9 mouse cellular contexts compared by ENCODE assay signal in genomic region chr6:100188883-100189743, GRCm38 (mm10).
A peak's percentile ranks its signal among the peaks of the same experiment; 100 is the strongest.
DNase-seq lines count a peak whose midpoint lies in the region; ATAC-seq and TF ChIP-seq lines count a peak whose summit lies in the region.
"Had no signal": no experiment of that assay in that cellular context is flagged by ENCODE, and none has a peak within 500 bp of the region (broad histone marks: within the 10 kb centered on the region; RNA-seq: fewer than 3 reads in every experiment).

No protein-coding gene starts in this region.

- no peaks in the 10 kb centered on the region for H3K36me3 ChIP-seq in hindbrain, embryonic 15.5 days
- no peaks in the 10 kb centered on the region for H3K36me3 ChIP-seq in hindbrain, embryonic 16.5 days (ENCODE audit: control insufficient read depth, insufficient read depth, low read length)
- peaks cover 0 to 14% of the 10 kb centered on the region in 2 experiments; a peak in 2 of 4 replicates for H3K36me3 ChIP-seq in MEL (ENCODE audit: control insufficient read depth in 1 of 2, insufficient read depth in 2 of 2, low read length in 2 of 2)
- no peaks in the 10 kb centered on the region for H3K36me3 ChIP-seq in embryonic facial prominence, embryonic 15.5 days
- H3K36me3 ChIP-seq in lung, embryonic 15.5 days = no peaks in the 10 kb centered on the region
- H3K36me3 ChIP-seq: heart, embryonic 13.5 days had no signal

- peak; percentile 33 for DNase-seq in MEL (ENCODE audit: low read depth, low spot score)
- DNase-seq in heart, postnatal 25 days (ENCODE audit: low spot score) = no peak

- no peak overlapping the region for H3K4me3 ChIP-seq in hindbrain, embryonic 15.5 days
- H3K4me3 ChIP-seq in hindbrain, embryonic 16.5 days (ENCODE audit: low read length) = no peak overlapping the region
- H3K4me3 ChIP-seq in MEL (ENCODE audit: control insufficient read depth in 1 of 2, insufficient read depth in 1 of 2, low read depth in 2 of 2, low read length in 2 of 2) = no peak overlapping the region
- H3K4me3 ChIP-seq in embryonic facial prominence, embryonic 15.5 days (replicated peaks) = no peak overlapping the region
- H3K4me3 ChIP-seq in lung, embryonic 15.5 days = no peak overlapping the region
- H3K4me3 ChIP-seq: erythroblast, embryonic 14.5 days; heart, embryonic 13.5 days had no signal

- no peak overlapping the region for H3K9ac ChIP-seq in hindbrain, embryonic 15.5 days
- no peak overlapping the region for H3K9ac ChIP-seq in hindbrain, embryonic 16.5 days (ENCODE audit: low read depth, low read length)
- H3K9ac ChIP-seq in MEL (ENCODE audit: control insufficient read depth, low read depth, low read length, poor library complexity, severe bottlenecking) = no peak overlapping the region
- no peak overlapping the region for H3K9ac ChIP-seq in embryonic facial prominence, embryonic 15.5 days
- no peak overlapping the region for H3K9ac ChIP-seq in lung, embryonic 15.5 days
- H3K9ac ChIP-seq: heart, embryonic 13.5 days had no signal

- WGBS in hindbrain, embryonic 15.5 days = 29% methylated on average over 7 of the region's 7 CpGs
- 29% methylated on average over 7 of the region's 7 CpGs for WGBS in hindbrain, embryonic 16.5 days
- 39% methylated on average over 7 of the region's 7 CpGs for WGBS in embryonic facial prominence, embryonic 15.5 days
- 40% methylated on average over 7 of the region's 7 CpGs for WGBS in lung, embryonic 15.5 days

- H3K4me2 ChIP-seq in hindbrain, embryonic 15.5 days = no peak overlapping the region
- no peak overlapping the region for H3K4me2 ChIP-seq in hindbrain, embryonic 16.5 days (ENCODE audit: low read length)
- no peak overlapping the region for H3K4me2 ChIP-seq in embryonic facial prominence, embryonic 15.5 days (replicated peaks)
- H3K4me2 ChIP-seq in lung, embryonic 15.5 days = no peak overlapping the region
- H3K4me2 ChIP-seq: heart, embryonic 13.5 days had no signal

- peak in 1 of 2 experiments; percentile 74; a peak in 2 of 4 replicates for TF ChIP-seq EP300 in MEL (IDR thresholded peaks at IDR 0.05; ENCODE audit: low read depth in 1 of 2, low read length in 2 of 2)

- no peaks in the 10 kb centered on the region for H3K79me2 ChIP-seq in MEL (ENCODE audit: control insufficient read depth, insufficient read depth, low read length, poor library complexity)

- no peak overlapping the region for H3K27ac ChIP-seq in hindbrain, embryonic 15.5 days (replicated peaks)
- H3K27ac ChIP-seq in hindbrain, embryonic 16.5 days (ENCODE audit: low read depth, low read length) = no peak overlapping the region
- no peak overlapping the region for H3K27ac ChIP-seq in MEL (ENCODE audit: control insufficient read depth, low read depth, low read length)
- H3K27ac ChIP-seq in embryonic facial prominence, embryonic 15.5 days (replicated peaks) = no peak overlapping the region
- H3K27ac ChIP-seq in lung, embryonic 15.5 days = no peak overlapping the region
- H3K27ac ChIP-seq: heart, embryonic 13.5 days had no signal

- no peaks in the 10 kb centered on the region for H3K9me3 ChIP-seq in hindbrain, embryonic 15.5 days
- no peaks in the 10 kb centered on the region for H3K9me3 ChIP-seq in hindbrain, embryonic 16.5 days (ENCODE audit: control insufficient read depth, low read length)
- H3K9me3 ChIP-seq in MEL (replicated peaks; ENCODE audit: insufficient read depth, low read length) = no peaks in the 10 kb centered on the region
- H3K9me3 ChIP-seq in embryonic facial prominence, embryonic 15.5 days (replicated peaks) = no peaks in the 10 kb centered on the region
- no peaks in the 10 kb centered on the region for H3K9me3 ChIP-seq in lung, embryonic 15.5 days
- H3K9me3 ChIP-seq: heart, embryonic 13.5 days had no signal

- TF ChIP-seq POLR2A in MEL (IDR thresholded peaks at IDR 0.05; ENCODE audit: control insufficient read depth in 1 of 2, insufficient read depth in 1 of 2, low read depth in 1 of 2, low read length in 2 of 2, poor library complexity in 1 of 2) = no peak

- peak; percentile 29; the same call in 1 of the 2 replicates for ATAC-seq in hindbrain, embryonic 15.5 days (ENCODE audit: low FRiP score, low read depth)
- ATAC-seq in hindbrain, embryonic 16.5 days = no peak
- peak; percentile 51 for ATAC-seq in embryonic facial prominence, embryonic 15.5 days (ENCODE audit: insufficient number of reproducible peaks, low FRiP score, low TSS enrichment, low read depth)
- ATAC-seq in lung, embryonic 15.5 days (ENCODE audit: borderline replicate concordance, extremely low read depth, low FRiP score, low TSS enrichment) = peak; percentile 52
- no peak for ATAC-seq in granulocyte monocyte progenitor cell, adult 5-6 weeks (replicated peaks; ENCODE audit: poor library complexity, severe bottlenecking)

- no peak for TF ChIP-seq CTCF in MEL (IDR thresholded peaks at IDR 0.05 in 2 of 3, conservative IDR thresholded peaks at IDR 0.05 in 1 of 3; ENCODE audit: control insufficient read depth in 1 of 3, insufficient read depth in 1 of 3, low read depth in 2 of 3, low read length in 3 of 3, poor library complexity in 1 of 3, severe bottlenecking in 1 of 3)

- intact Hi-C loops in heart, postnatal 25 days (cut with DNase I) = no loop called here

- TF ChIP-seq RAD21 in MEL (IDR thresholded peaks at IDR 0.05; ENCODE audit: low read depth, low read length) = no peak

- 0 out of 2 replicates have a peak, but pooled peaks cover 4% of the 10 kb centered on the region for H3K27me3 ChIP-seq in hindbrain, embryonic 15.5 days
- no peaks in the 10 kb centered on the region for H3K27me3 ChIP-seq in hindbrain, embryonic 16.5 days (replicated peaks; ENCODE audit: control insufficient read depth, insufficient read depth, low read length)
- H3K27me3 ChIP-seq in MEL (ENCODE audit: control insufficient read depth in 1 of 2, insufficient read depth in 2 of 2, low read length in 2 of 2) = no peaks in the 10 kb centered on the region
- 0 out of 2 replicates have a peak, but pooled peaks cover 3% of the 10 kb centered on the region for H3K27me3 ChIP-seq in embryonic facial prominence, embryonic 15.5 days
- no peaks in the 10 kb centered on the region for H3K27me3 ChIP-seq in lung, embryonic 15.5 days

- 0 out of 2 replicates have a peak, but pooled peaks cover 3% of the 10 kb centered on the region for H3K4me1 ChIP-seq in hindbrain, embryonic 15.5 days (replicated peaks)
- no peaks in the 10 kb centered on the region; the same call in 1 of the 2 replicates for H3K4me1 ChIP-seq in hindbrain, embryonic 16.5 days (ENCODE audit: control insufficient read depth, insufficient read depth, low read depth, low read length)
- H3K4me1 ChIP-seq in MEL (ENCODE audit: control insufficient read depth in 1 of 2, insufficient read depth in 2 of 2, low read length in 2 of 2) = peaks cover 12 to 28% of the 10 kb centered on the region in 2 experiments
- H3K4me1 ChIP-seq in embryonic facial prominence, embryonic 15.5 days = peaks cover 20% of the 10 kb centered on the region
- peaks cover 37% of the 10 kb centered on the region for H3K4me1 ChIP-seq in lung, embryonic 15.5 days

TF ChIP-seq in MEL, 35 proteins besides CTCF, POLR2A, EP300 and RAD21:
- TF ChIP-seq USF2 (IDR thresholded peaks at IDR 0.05; ENCODE audit: borderline replicate concordance in 1 of 2, insufficient read depth in 1 of 2, low read depth in 1 of 2, low read length in 2 of 2) (no peak), TBP (IDR thresholded peaks at IDR 0.05; ENCODE audit: low read depth, low read length) (no peak), KAT2A (conservative IDR thresholded peaks at IDR 0.05; ENCODE audit: low read depth, low read length) (no peak), ZC3H11A (IDR thresholded peaks at IDR 0.05; ENCODE audit: low read depth, low read length) (no peak), MAX (IDR thresholded peaks at IDR 0.05; ENCODE audit: low read length) (no peak), GABPA (IDR thresholded peaks at IDR 0.05; ENCODE audit: low read depth, low read length) (no peak), CHD2 (IDR thresholded peaks at IDR 0.05; ENCODE audit: low read length) (no peak), MXI1 (IDR thresholded peaks at IDR 0.05; ENCODE audit: low read depth, low read length) (peak; percentile 21; the same call in 1 of the 2 replicates), ETS1 (IDR thresholded peaks at IDR 0.05; ENCODE audit: low read depth, low read length) (peak; percentile 36; the same call in 1 of the 2 replicates), UBTF (IDR thresholded peaks at IDR 0.05; ENCODE audit: borderline replicate concordance, insufficient read depth, low read depth, low read length) (no peak), E2F4 (IDR thresholded peaks at IDR 0.05; ENCODE audit: borderline replicate concordance, low read depth, low read length) (no peak), MYB (IDR thresholded peaks at IDR 0.05; ENCODE audit: low read depth, low read length) (no peak), NELFE (IDR thresholded peaks at IDR 0.05; ENCODE audit: low read depth, low read length) (no peak), SIN3A (IDR thresholded peaks at IDR 0.05; ENCODE audit: low read length) (no peak), MAFK (IDR thresholded peaks at IDR 0.05; ENCODE audit: borderline replicate concordance, low read depth, low read length) (no peak), TCF12 (IDR thresholded peaks at IDR 0.05; ENCODE audit: low read depth, low read length) (peak; percentile 66), GATA1 (IDR thresholded peaks at IDR 0.05; ENCODE audit: low read depth, low read length) (peak; percentile 65), TAL1 (IDR thresholded peaks at IDR 0.05; ENCODE audit: low read length) (peak; percentile 69)
TF ChIP-seq in MEL: peak in this region for 5.

Comparison
In these comparisons a context has a peak if more than half of its experiments do, and no peak if none do; other contexts are left out.
1. ATAC-seq: peak in hindbrain, embryonic 15.5 days (single experiment), embryonic facial prominence, embryonic 15.5 days (single experiment) and lung, embryonic 15.5 days (single experiment); none in hindbrain, embryonic 16.5 days (single experiment) and granulocyte monocyte progenitor cell, adult 5-6 weeks (single experiment).